Mouse (Mus musculus) midbrain, embryonic 16.5 days (tissue): ENCODE measurements around the gene Pinlyp. TPM values are rescaled to one million over a fixed set of nuclear protein-coding genes. Genes with fewer than 3 reads are reported as not detected.

Experiments
- ATAC-seq: fragments of 200-750 bp; cut with Nextera tagmentation; 2 replicates; pipeline ENCODE4 v1.8.0; 2017; ENCODE audit warnings: moderate TSS enrichment
- H3K27ac ChIP-seq: fragments of 300-500 bp; sonication (generic); 2 replicates; pipeline ENCODE4 v1.5.1; 2014; ENCODE audit warnings: mild to moderate bottlenecking, low read length, mixed read lengths
- H3K27me3 ChIP-seq: fragments of 300-500 bp; sonication (generic); 2 replicates; pipeline ENCODE4 v1.6.1; 2014; ENCODE audit warnings: low read depth, low read length, mixed read lengths; ENCODE audit not compliant: control insufficient read depth, insufficient read depth
- H3K36me3 ChIP-seq: fragments of 300-500 bp; sonication (generic); 2 replicates; pipeline ENCODE4 v1.6.1; 2014; ENCODE audit warnings: mild to moderate bottlenecking, low read length, moderate library complexity, mixed read lengths; ENCODE audit not compliant: control insufficient read depth, insufficient read depth
- H3K4me1 ChIP-seq: fragments of 300-500 bp; sonication (generic); 2 replicates; pipeline ENCODE4 v1.6.1; 2014; ENCODE audit warnings: mild to moderate bottlenecking, low read length, mixed read lengths; ENCODE audit not compliant: control insufficient read depth, insufficient read depth
- H3K4me2 ChIP-seq: fragments of 300-500 bp; sonication (generic); 2 replicates; pipeline ENCODE4 v1.6.1; 2014; ENCODE audit warnings: mild to moderate bottlenecking, low read length, mixed read lengths
- H3K4me3 ChIP-seq: fragments of 300-500 bp; sonication (generic); 2 replicates; pipeline ENCODE4 v1.5.1; 2014; ENCODE audit warnings: low read depth, mild to moderate bottlenecking, low read length, moderate library complexity, mixed read lengths
- H3K9ac ChIP-seq: fragments of 300-500 bp; sonication (generic); 2 replicates; pipeline ENCODE4 v1.6.1; 2014; ENCODE audit warnings: low read depth, low read length, mixed read lengths
- H3K9me3 ChIP-seq: fragments of 300-500 bp; sonication (generic); replicated peaks from 2 replicates; pipeline ENCODE4 v1.6.1; 2014; ENCODE audit warnings: mild to moderate bottlenecking, low read length, mixed read lengths; ENCODE audit not compliant: control insufficient read depth, poor library complexity, severe bottlenecking
- WGBS: fragments of 180-500 bp; shearing (Covaris S2); extraction: QIAGEN DNeasy Blood & Tissue Kit; methylation state at CpG from one replicate; pipeline ENCODE4 v1.1.7; 2014; 5-methylcytosine and 5-hydroxymethylcytosine counted together
- polyA plus RNA-seq: library from polyadenylated mRNA; unstranded; fragments of >200 nt; fragmentation: Nextera tagmentation; extraction: Ambion mirVana; gene quantifications from 2 replicates; pipeline ENCODE4 v1.2.1, GENCODE M21; 2015

Gene Pinlyp
- not detected in 2 replicates for polyA plus RNA-seq

- H3K36me3 ChIP-seq: peaks cover 3% of the 10 kb centered on the region; the same call in 1 of the 2 replicates
- H3K4me1 ChIP-seq: peaks cover 12% of the 10 kb centered on the region
- 42% methylated on average over 13 of the region's 13 CpGs for WGBS
- peak within 1 kb of the TSS; percentile 81 for H3K4me3 ChIP-seq
- H3K9ac ChIP-seq: peak within 1 kb of the TSS; percentile 88
- H3K27me3 ChIP-seq: no peaks in the 10 kb centered on the region
- H3K27ac ChIP-seq: peak within 1 kb of the TSS; percentile 79
- H3K4me2 ChIP-seq: peak within 1 kb of the TSS; percentile 82
- peak; percentile 18; the same call in 1 of the 2 replicates for ATAC-seq
- no peaks in the 10 kb centered on the region; the same call in 1 of the 2 replicates for H3K9me3 ChIP-seq
These were observed at the start of gene Pinlyp, which contains the start of gene Xrcc1 for GRCm38 (mm10) chr7:24546068-24546614. Gene Pinlyp (minus strand): TSS chr7:24546118. Gene Xrcc1 (plus strand): TSS chr7:24546289.

DNA sequence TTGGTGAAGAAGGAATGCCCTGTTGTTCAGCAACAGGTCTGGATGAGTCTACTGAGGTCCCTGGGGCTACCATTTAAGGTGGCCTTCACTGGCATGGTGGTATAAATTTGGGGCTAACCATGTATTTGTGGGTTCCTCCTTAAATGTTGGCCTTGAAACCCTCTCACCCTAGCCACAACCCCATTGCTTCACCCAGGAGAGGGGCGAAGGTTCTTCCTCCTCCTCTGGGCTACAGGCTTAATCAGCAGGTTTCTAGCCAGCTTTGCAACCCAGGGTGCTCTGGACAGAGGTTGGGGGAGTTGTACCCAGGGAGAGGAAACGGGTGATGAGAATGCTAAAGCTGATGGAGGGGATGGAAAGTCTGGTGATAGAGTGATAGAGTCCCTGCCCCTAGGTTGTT, 49.5 kb upstream of the Pinlyp start:
- Histone ChIP-seq H3K9me3 (no peaks in the 10 kb centered on the region), H3K27ac (no peak overlapping the region), H3K4me1 (peaks cover 19% of the 10 kb centered on the region), H3K36me3 (no peaks in the 10 kb centered on the region), H3K9ac (no peak overlapping the region), H3K27me3 (peaks cover 5% of the 10 kb centered on the region; the same call in 1 of the 2 replicates), H3K4me3 (no peak overlapping the region), H3K4me2 (no peak overlapping the region)
- ATAC-seq: no peak
- WGBS: 77% methylated on average over 2 of the region's 2 CpGs

GRCm38 (mm10) chr7:24594309-24594803, 48.4 kb upstream of the Pinlyp start:
- H3K27me3 ChIP-seq: peaks cover 5% of the 10 kb centered on the region; the same call in 1 of the 2 replicates
- H3K4me2 ChIP-seq: peak overlapping the region; percentile 78
- H3K4me1 ChIP-seq: peaks cover 19% of the 10 kb centered on the region
- 4% methylated on average over 13 of the region's 13 CpGs for WGBS
- H3K9ac ChIP-seq: peak overlapping the region; percentile 86
- H3K36me3 ChIP-seq: no peaks in the 10 kb centered on the region
- no peak overlapping the region for H3K27ac ChIP-seq
- ATAC-seq: peak; percentile 14; the same call in 1 of the 2 replicates
- H3K4me3 ChIP-seq: peak overlapping the region; percentile 72
- H3K9me3 ChIP-seq: no peaks in the 10 kb centered on the region

DNA sequence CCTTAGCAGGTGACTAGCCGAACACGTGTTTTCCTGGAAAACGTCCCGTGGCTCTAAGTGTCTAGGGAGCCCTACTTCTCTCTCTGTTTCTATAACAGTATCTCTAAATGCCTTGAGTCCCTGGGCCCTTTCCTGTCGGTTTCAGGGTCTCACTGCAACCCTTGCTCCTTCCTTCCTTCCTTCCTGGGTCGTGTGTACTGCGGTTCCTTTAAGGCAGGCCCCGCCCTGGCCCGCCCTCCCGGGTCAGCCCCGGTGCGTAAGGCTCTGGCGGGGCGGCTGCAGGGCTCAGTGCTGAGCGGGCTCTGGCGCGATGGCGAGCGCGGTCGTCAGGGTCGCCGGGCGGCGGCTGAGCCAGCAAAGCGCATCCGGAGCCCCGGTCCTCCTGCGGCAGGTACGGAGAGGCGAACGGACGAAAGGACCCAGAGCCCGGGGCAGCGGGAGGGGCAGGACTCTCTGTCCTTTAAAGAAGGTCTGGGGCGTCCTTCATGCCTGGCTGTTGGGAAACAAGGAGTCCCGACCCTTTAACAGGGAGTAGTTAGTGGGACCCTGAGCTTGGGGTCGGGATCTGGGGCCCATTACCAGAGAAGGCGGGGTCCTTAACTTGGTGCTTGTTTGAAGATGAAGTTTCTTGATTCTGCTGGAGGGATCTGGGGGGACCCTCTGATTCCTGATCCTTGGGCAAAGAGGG, 47.8 kb upstream of the Pinlyp start:
- Histone ChIP-seq H3K9me3 (no peaks in the 10 kb centered on the region), H3K36me3 (no peaks in the 10 kb centered on the region), H3K27me3 (peaks cover 5% of the 10 kb centered on the region; the same call in 1 of the 2 replicates), H3K4me3 (peak overlapping the region; percentile 72), H3K4me1 (peaks cover 19% of the 10 kb centered on the region), H3K27ac (no peak overlapping the region), H3K9ac (peak overlapping the region; percentile 86), H3K4me2 (peak overlapping the region; percentile 78)
- peak; percentile 86 for ATAC-seq
- WGBS: 2% methylated on average over 38 of the region's 39 CpGs

DNA sequence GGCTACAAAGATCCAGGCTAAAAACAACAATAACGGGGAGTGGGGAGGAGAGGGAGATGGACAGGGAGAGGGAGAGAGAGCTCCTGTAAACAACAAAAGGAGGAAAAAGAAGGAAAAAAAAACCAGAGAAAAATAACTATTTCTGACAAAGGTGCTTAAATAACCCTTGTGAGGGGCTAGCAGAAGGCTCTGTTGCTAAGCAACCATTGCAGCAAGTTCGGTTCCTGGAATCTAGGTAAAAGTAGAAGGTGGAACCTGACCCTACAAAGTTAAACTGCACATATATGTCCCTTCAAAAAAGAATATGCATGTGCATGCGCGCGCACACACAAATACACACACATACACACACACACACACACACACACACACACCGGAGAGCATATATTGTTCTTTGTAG, 46.9 kb upstream of the Pinlyp start:
- Histone ChIP-seq H3K4me3 (no peak overlapping the region), H3K9ac (no peak overlapping the region), H3K27ac (peak overlapping the region; percentile 54; the same call in 1 of the 2 replicates), H3K9me3 (no peaks in the 10 kb centered on the region), H3K27me3 (peaks cover 5% of the 10 kb centered on the region; the same call in 1 of the 2 replicates), H3K4me2 (peak overlapping the region; percentile 11), H3K36me3 (no peaks in the 10 kb centered on the region), H3K4me1 (peaks cover 20% of the 10 kb centered on the region)
- no peak for ATAC-seq
- WGBS: 74% methylated on average over 6 of the region's 6 CpGs

GRCm38 (mm10) chr7:24592163-24592562, 46.2 kb upstream of the Pinlyp start:
- Histone ChIP-seq H3K9ac (no peak overlapping the region), H3K27me3 (peaks cover 5% of the 10 kb centered on the region; the same call in 1 of the 2 replicates), H3K9me3 (no peaks in the 10 kb centered on the region), H3K4me2 (0 out of 2 replicates have a peak overlapping the region, but pooled peaks have one; percentile 13), H3K4me1 (peaks cover 22% of the 10 kb centered on the region), H3K4me3 (no peak overlapping the region), H3K36me3 (no peaks in the 10 kb centered on the region), H3K27ac (peak overlapping the region; percentile 54; the same call in 1 of the 2 replicates)
- no peak for ATAC-seq
- 57% methylated on average over 4 of the region's 4 CpGs for WGBS

DNA sequence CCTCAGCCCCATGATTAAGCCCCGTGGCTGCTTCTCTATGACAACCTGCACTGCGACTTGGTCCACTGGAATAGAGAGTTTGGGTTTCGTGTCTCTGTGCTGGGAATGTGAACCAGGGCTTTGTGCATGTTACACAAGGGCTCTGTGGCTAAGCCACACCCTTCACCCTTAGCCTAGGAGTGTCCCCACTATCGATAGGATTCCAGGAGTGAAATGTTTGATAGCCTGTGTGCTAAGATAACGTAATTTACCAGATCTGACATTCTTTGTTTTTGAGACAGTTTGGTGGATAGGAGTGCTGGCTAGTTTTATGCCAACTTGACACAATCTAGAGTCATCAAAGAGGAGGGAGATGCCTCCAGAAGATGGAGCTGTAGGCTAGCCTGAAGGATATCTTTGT, 45.8 kb upstream of the Pinlyp start:
- H3K36me3 ChIP-seq: no peaks in the 10 kb centered on the region
- no peak overlapping the region for H3K4me2 ChIP-seq
- H3K4me1 ChIP-seq: peaks cover 24% of the 10 kb centered on the region
- 74% methylated on average over 5 of the region's 5 CpGs for WGBS
- peaks cover 5% of the 10 kb centered on the region; the same call in 1 of the 2 replicates for H3K27me3 ChIP-seq
- no peak for ATAC-seq
- no peak overlapping the region for H3K9ac ChIP-seq
- H3K4me3 ChIP-seq: no peak overlapping the region
- no peaks in the 10 kb centered on the region for H3K9me3 ChIP-seq
- no peak overlapping the region for H3K27ac ChIP-seq

DNA sequence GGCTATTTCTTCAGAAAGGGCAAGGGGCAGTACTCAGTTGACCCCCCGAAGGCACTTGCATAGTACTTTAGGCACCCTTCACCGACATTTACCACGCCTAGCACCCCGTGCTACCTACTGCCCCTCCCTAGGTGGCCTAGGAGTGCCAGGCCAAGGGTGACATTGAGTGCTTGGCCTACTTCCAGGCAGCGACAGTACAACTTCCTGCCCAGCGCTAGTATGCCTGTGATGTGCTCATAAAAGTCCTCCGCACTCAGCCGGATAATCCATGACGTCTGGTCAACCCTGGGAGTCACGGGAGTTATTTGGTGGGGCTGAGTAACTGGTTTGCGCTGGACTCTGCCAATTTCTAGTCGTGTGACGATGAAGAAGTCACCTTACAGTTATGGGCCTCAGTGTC, 42.4 kb upstream of the Pinlyp start:
- Histone ChIP-seq H3K4me3 (no peak overlapping the region), H3K4me1 (peaks cover 17% of the 10 kb centered on the region), H3K9ac (no peak overlapping the region), H3K4me2 (no peak overlapping the region), H3K36me3 (no peaks in the 10 kb centered on the region), H3K27me3 (peaks cover 11% of the 10 kb centered on the region), H3K9me3 (0 out of 2 replicates have a peak, but pooled peaks cover 3% of the 10 kb centered on the region), H3K27ac (no peak overlapping the region)
- 89% methylated on average over 13 of the region's 13 CpGs for WGBS
- no peak for ATAC-seq
